Mouse (Mus musculus): ENCODE data around the gene Ints11.

Gene Ints11

GRCm38 (mm10) chr4:155892438-155893211, 23.3 kb downstream of the Ints11 start:
- DNase-seq (ENCODE audit: low read depth), result no peak

- no peak for DNase-seq (ENCODE audit: low read depth)
Measured at GRCm38 (mm10) chr4:155893212-155893690, 23.9 kb downstream of the Ints11 start.

GRCm38 (mm10) chr4:155894311-155894881, 25.1 kb downstream of the Ints11 start:
- DNase-seq (ENCODE audit: low read depth), result peak; percentile 61

- DNase-seq (ENCODE audit: low read depth), result no peak
Measured at GRCm38 (mm10) chr4:155895216-155895615, 25.9 kb downstream of the Ints11 start.

GRCm38 (mm10) chr4:155895826-155896225, 26.5 kb downstream of the Ints11 start:
- no peak for DNase-seq (ENCODE audit: low read depth)

GRCm38 (mm10) chr4:155896461-155896860, 27.1 kb downstream of the Ints11 start:
- no peak for DNase-seq (ENCODE audit: low read depth)

- DNase-seq (ENCODE audit: low read depth), result no peak
Measured at GRCm38 (mm10) chr4:155898318-155898717, 29.0 kb downstream of the Ints11 start.

GRCm38 (mm10) chr4:155899355-155899754, 30.0 kb downstream of the Ints11 start:
- no peak for DNase-seq (ENCODE audit: low read depth)

- no peak for DNase-seq (ENCODE audit: low read depth)
Measured at GRCm38 (mm10) chr4:155901205-155901604, 31.9 kb downstream of the Ints11 start.

- no peak for DNase-seq (ENCODE audit: low read depth)
Measured at GRCm38 (mm10) chr4:155903246-155903645, 33.9 kb downstream of the Ints11 start.

GRCm38 (mm10) chr4:155904318-155905102, 35.2 kb downstream of the Ints11 start:
- DNase-seq (ENCODE audit: low read depth), result no peak

- no peak for DNase-seq (ENCODE audit: low read depth)
Measured at GRCm38 (mm10) chr4:155905634-155906033, 36.3 kb downstream of the Ints11 start.

GRCm38 (mm10) chr4:155906125-155906524, 36.8 kb downstream of the Ints11 start:
- DNase-seq (ENCODE audit: low read depth), result no peak

GRCm38 (mm10) chr4:155907003-155907402, 37.7 kb downstream of the Ints11 start:
- no peak for DNase-seq (ENCODE audit: low read depth)

- DNase-seq (ENCODE audit: low read depth), result no peak
Measured at GRCm38 (mm10) chr4:155908281-155908680, 38.9 kb downstream of the Ints11 start.

- no peak for DNase-seq (ENCODE audit: low read depth)
Measured at GRCm38 (mm10) chr4:155908751-155909150, 39.4 kb downstream of the Ints11 start.

- DNase-seq (ENCODE audit: low read depth), result no peak
Measured at GRCm38 (mm10) chr4:155932031-155932430, 62.7 kb downstream of the Ints11 start.
